Mouse (Mus musculus): ENCODE measurements around the gene Slc16a13. TPM values are rescaled to one million over a fixed set of nuclear protein-coding genes. Genes with fewer than 3 reads are reported as not detected.

Gene Slc16a13
- total RNA-seq, 1 experiment = 12.4 TPM

- TF ChIP-seq ZNF384 (IDR thresholded peaks at IDR 0.05; ENCODE audit: low read depth, low read length) = no peak
- peak; percentile 39; the same call in 1 of the 2 replicates for TF ChIP-seq ZC3H11A (IDR thresholded peaks at IDR 0.05; ENCODE audit: borderline replicate concordance, low read depth, low read length)
- TF ChIP-seq MAFK (IDR thresholded peaks at IDR 0.05; ENCODE audit: insufficient read depth, low read depth, low read length) = no peak
- 0 out of 2 replicates have a peak, but pooled peaks have one; percentile 42 for TF ChIP-seq HCFC1 (IDR thresholded peaks at IDR 0.05; ENCODE audit: borderline replicate concordance, insufficient read depth, low read length)
- TF ChIP-seq CHD2 (IDR thresholded peaks at IDR 0.05; ENCODE audit: low read depth, low read length) = no peak
- H3K27ac ChIP-seq (ENCODE audit: insufficient read depth, low read depth, low read length, poor library complexity, severe bottlenecking) = peak overlapping the region; percentile 26; the same call in 1 of the 2 replicates
- peak overlapping the region; percentile 72 to 81 for H3K4me3 ChIP-seq (ENCODE audit: insufficient read depth in 1 of 2, low read depth in 1 of 2, low read length in 2 of 2, poor library complexity in 1 of 2, severe bottlenecking in 1 of 2)
- no peaks in the 10 kb centered on the region for H3K9me3 ChIP-seq (ENCODE audit: control insufficient read depth, insufficient read depth, low read depth, low read length)
- H3K4me1 ChIP-seq (ENCODE audit: control insufficient read depth in 2 of 2, insufficient read depth in 2 of 2, low read length in 2 of 2, poor library complexity in 1 of 2) = peaks cover 9 to 35% of the 10 kb centered on the region in 2 experiments
- peak overlapping the region; percentile 63; the same call in 1 of the 2 replicates for H3K9ac ChIP-seq (ENCODE audit: insufficient read depth, low read depth, low read length, poor library complexity, severe bottlenecking)
- in situ Hi-C loops (cut with MboI; ENCODE audit: low sequenced_read_pairs in 2 of 2, unreplicated experiment in 2 of 2) = no loop called here
- peak; percentile 85 for DNase-seq (ENCODE audit: low read depth, low spot score)
- H3K36me3 ChIP-seq (ENCODE audit: control insufficient read depth, insufficient read depth, low read length, poor library complexity, severe bottlenecking) = peaks cover 6% of the 10 kb centered on the region
Observed at GRCm38 (mm10) chr11:70230239-70230727, 9.4 kb upstream of the Slc16a13 start.

GRCm38 (mm10) chr11:70229260-70230010, 8.6 kb upstream of the Slc16a13 start, which contains the start of gene Bcl6b:
Bcl6b (minus strand) TSS chr11:70229798.
- no peak for DNase-seq (ENCODE audit: low read depth, low spot score)
- TF ChIP-seq CHD2 (IDR thresholded peaks at IDR 0.05; ENCODE audit: low read depth, low read length) = no peak
- no peak for TF ChIP-seq ZC3H11A (IDR thresholded peaks at IDR 0.05; ENCODE audit: borderline replicate concordance, low read depth, low read length)
- TF ChIP-seq MAFK (IDR thresholded peaks at IDR 0.05; ENCODE audit: insufficient read depth, low read depth, low read length) = no peak
- no peak for TF ChIP-seq ZNF384 (IDR thresholded peaks at IDR 0.05; ENCODE audit: low read depth, low read length)
- TF ChIP-seq HCFC1 (IDR thresholded peaks at IDR 0.05; ENCODE audit: borderline replicate concordance, insufficient read depth, low read length) = no peak
- Histone ChIP-seq H3K9me3 (ENCODE audit: control insufficient read depth, insufficient read depth, low read depth, low read length) (no peaks in the 10 kb centered on the region), H3K9ac (ENCODE audit: insufficient read depth, low read depth, low read length, poor library complexity, severe bottlenecking) (peak within 1 kb of the TSS; percentile 76), H3K27ac (ENCODE audit: insufficient read depth, low read depth, low read length, poor library complexity, severe bottlenecking) (peak within 1 kb of the TSS; percentile 26; the same call in 1 of the 2 replicates), H3K4me1 (ENCODE audit: control insufficient read depth in 2 of 2, insufficient read depth in 2 of 2, low read length in 2 of 2, poor library complexity in 1 of 2) (peaks cover 9 to 30% of the 10 kb centered on the region in 2 experiments), H3K4me3 (ENCODE audit: insufficient read depth in 1 of 2, low read depth in 1 of 2, low read length in 2 of 2, poor library complexity in 1 of 2, severe bottlenecking in 1 of 2) (peak within 1 kb of the TSS; percentile 72 to 81), H3K36me3 (ENCODE audit: control insufficient read depth, insufficient read depth, low read length, poor library complexity, severe bottlenecking) (no peaks in the 10 kb centered on the region)
- in situ Hi-C loops (cut with MboI; ENCODE audit: low sequenced_read_pairs in 2 of 2, unreplicated experiment in 2 of 2) = no loop called here

DNA sequence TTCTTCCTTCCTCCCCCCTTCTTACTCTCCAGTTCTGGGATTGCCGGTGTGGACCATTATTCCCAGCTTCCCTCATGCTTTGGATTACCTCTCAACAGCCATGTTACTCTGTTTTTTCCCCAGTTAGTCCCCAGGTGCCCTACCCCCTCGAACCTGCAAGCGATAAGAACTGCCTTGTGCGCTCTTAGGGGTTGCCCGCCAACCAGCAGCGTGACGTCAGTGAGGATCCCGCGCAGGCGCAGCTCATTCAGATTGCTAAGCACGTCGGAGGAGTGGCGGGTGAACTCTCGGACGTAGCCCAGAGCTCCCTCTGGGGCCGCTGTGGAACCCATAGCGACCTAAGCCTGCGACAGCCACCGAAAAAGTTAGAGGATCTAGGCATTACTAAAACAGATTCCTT, 8.0 kb upstream of the Slc16a13 start:
- H3K9me3 ChIP-seq (ENCODE audit: control insufficient read depth, insufficient read depth, low read depth, low read length) = no peaks in the 10 kb centered on the region
- peak overlapping the region; percentile 72 to 81 for H3K4me3 ChIP-seq (ENCODE audit: insufficient read depth in 1 of 2, low read depth in 1 of 2, low read length in 2 of 2, poor library complexity in 1 of 2, severe bottlenecking in 1 of 2)
- H3K36me3 ChIP-seq (ENCODE audit: control insufficient read depth, insufficient read depth, low read length, poor library complexity, severe bottlenecking) = no peaks in the 10 kb centered on the region; the same call in 1 of the 2 replicates
- peak; percentile 86 for DNase-seq (ENCODE audit: low read depth, low spot score)
- TF ChIP-seq HCFC1 (IDR thresholded peaks at IDR 0.05; ENCODE audit: borderline replicate concordance, insufficient read depth, low read length) = no peak
- TF ChIP-seq MAFK (IDR thresholded peaks at IDR 0.05; ENCODE audit: insufficient read depth, low read depth, low read length) = no peak
- in situ Hi-C loops (cut with MboI; ENCODE audit: low sequenced_read_pairs in 2 of 2, unreplicated experiment in 2 of 2) = no loop called here
- no peak overlapping the region for H3K27ac ChIP-seq (ENCODE audit: insufficient read depth, low read depth, low read length, poor library complexity, severe bottlenecking)
- H3K4me1 ChIP-seq (ENCODE audit: control insufficient read depth in 2 of 2, insufficient read depth in 2 of 2, low read length in 2 of 2, poor library complexity in 1 of 2) = peaks cover 9 to 25% of the 10 kb centered on the region in 2 experiments
- H3K9ac ChIP-seq (ENCODE audit: insufficient read depth, low read depth, low read length, poor library complexity, severe bottlenecking) = peak overlapping the region; percentile 76

DNA sequence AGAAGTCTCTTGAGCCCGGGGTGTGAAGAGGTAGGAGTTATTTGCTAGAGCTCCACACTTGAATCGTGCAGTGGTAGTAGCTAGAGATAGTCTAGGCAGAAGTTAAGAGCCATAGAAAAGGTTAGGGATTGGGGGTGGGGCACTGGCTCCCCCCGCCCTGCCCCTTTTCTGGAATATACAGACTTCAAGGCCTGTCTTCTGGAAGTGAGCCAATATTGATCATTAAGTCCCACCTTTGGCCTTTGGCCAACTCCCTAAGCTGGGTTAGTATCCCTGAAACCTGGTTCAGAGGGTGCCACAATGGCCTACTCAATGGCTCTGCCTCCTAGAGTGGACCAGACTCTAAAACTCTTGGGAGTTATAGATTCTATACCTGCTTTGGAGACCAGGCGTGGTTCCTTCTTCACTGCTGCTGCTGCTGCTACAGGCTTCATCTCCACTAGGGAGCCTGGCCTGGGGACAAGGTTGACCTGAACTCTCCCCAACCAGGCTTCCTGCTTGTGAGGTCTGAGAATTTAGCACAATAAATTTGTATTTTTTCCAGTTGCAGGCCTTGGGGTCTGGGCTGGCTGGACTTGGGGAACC, 6.9 kb upstream of the Slc16a13 start:
- TF ChIP-seq HCFC1 (IDR thresholded peaks at IDR 0.05; ENCODE audit: borderline replicate concordance, insufficient read depth, low read length) = no peak
- in situ Hi-C loops (cut with MboI; ENCODE audit: low sequenced_read_pairs in 2 of 2, unreplicated experiment in 2 of 2) = no loop called here
- Histone ChIP-seq H3K4me3 (ENCODE audit: insufficient read depth in 1 of 2, low read depth in 1 of 2, low read length in 2 of 2, poor library complexity in 1 of 2, severe bottlenecking in 1 of 2) (no peak overlapping the region), H3K9me3 (ENCODE audit: control insufficient read depth, insufficient read depth, low read depth, low read length) (no peaks in the 10 kb centered on the region), H3K9ac (ENCODE audit: insufficient read depth, low read depth, low read length, poor library complexity, severe bottlenecking) (no peak overlapping the region), H3K27ac (ENCODE audit: insufficient read depth, low read depth, low read length, poor library complexity, severe bottlenecking) (no peak overlapping the region), H3K4me1 (ENCODE audit: control insufficient read depth in 2 of 2, insufficient read depth in 2 of 2, low read length in 2 of 2, poor library complexity in 1 of 2) (peaks cover 6 to 22% of the 10 kb centered on the region in 2 experiments), H3K36me3 (ENCODE audit: control insufficient read depth, insufficient read depth, low read length, poor library complexity, severe bottlenecking) (peaks cover 5% of the 10 kb centered on the region; the same call in 1 of the 2 replicates)
- no peak for DNase-seq (ENCODE audit: low read depth, low spot score)
